Mouse (Mus musculus): ENCODE data around the gene Srpk2. TPM values are rescaled to one million over a fixed set of nuclear protein-coding genes. Genes with fewer than 3 reads are reported as not detected.

Gene Srpk2
- polyA plus RNA-seq, 1 experiment from 2014 or later, result 46.4 TPM

- 63% methylated on average over 6 of the region's 6 CpGs for WGBS (ENCODE audit: insufficient replicate concordance)
- Histone ChIP-seq H3K36me3 (ENCODE audit: control insufficient read depth, insufficient read depth, low read length) (no peaks in the 10 kb centered on the region), H3K9me3 (replicated peaks; ENCODE audit: control insufficient read depth, low read length) (no peaks in the 10 kb centered on the region), H3K9ac (ENCODE audit: low read depth, low read length) (no peak overlapping the region), H3K4me1 (ENCODE audit: control insufficient read depth, insufficient read depth, low read length) (0 out of 2 replicates have a peak, but pooled peaks cover 3% of the 10 kb centered on the region), H3K27me3 (ENCODE audit: control insufficient read depth, insufficient read depth, low read length) (no peaks in the 10 kb centered on the region), H3K4me2 (no peak overlapping the region), H3K4me3 (ENCODE audit: low read depth, low read length) (no peak overlapping the region), H3K27ac (ENCODE audit: low read depth, low read length) (no peak overlapping the region)
- no peak for ATAC-seq (replicated peaks; ENCODE audit: insufficient number of reproducible peaks, low FRiP score, low TSS enrichment)
Measured at GRCm38 (mm10) chr5:23576336-23577094, 107.9 kb downstream of the Srpk2 start.

DNA sequence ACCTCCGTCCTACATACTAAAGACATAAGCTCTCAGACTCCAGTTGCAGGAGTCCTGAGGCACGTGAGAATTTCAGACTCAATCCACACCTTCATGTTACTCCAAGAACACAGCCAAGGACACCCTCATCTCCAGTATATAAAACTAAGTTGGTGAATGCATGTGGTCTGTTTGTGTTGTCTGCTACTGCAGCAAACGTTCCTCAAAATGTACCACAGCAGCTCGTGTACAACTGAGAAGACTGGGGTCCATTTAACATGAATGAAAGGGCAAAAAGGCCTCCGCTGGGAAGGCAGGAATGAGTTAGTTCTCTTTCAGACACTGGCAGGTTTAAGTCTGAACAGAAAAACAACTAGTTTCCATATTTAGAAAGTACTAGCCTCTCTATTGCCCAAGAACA, 110.5 kb downstream of the Srpk2 start:
- no peak for ATAC-seq (replicated peaks; ENCODE audit: insufficient number of reproducible peaks, low FRiP score, low TSS enrichment)
- Histone ChIP-seq H3K9me3 (replicated peaks; ENCODE audit: control insufficient read depth, low read length) (no peaks in the 10 kb centered on the region), H3K27ac (ENCODE audit: low read depth, low read length) (no peak overlapping the region), H3K27me3 (ENCODE audit: control insufficient read depth, insufficient read depth, low read length) (no peaks in the 10 kb centered on the region), H3K36me3 (ENCODE audit: control insufficient read depth, insufficient read depth, low read length) (no peaks in the 10 kb centered on the region), H3K4me2 (no peak overlapping the region), H3K4me1 (ENCODE audit: control insufficient read depth, insufficient read depth, low read length) (0 out of 2 replicates have a peak, but pooled peaks cover 3% of the 10 kb centered on the region), H3K4me3 (ENCODE audit: low read depth, low read length) (no peak overlapping the region), H3K9ac (ENCODE audit: low read depth, low read length) (no peak overlapping the region)
- WGBS (ENCODE audit: insufficient replicate concordance), result 89% methylated on average over 5 of the region's 5 CpGs

GRCm38 (mm10) chr5:23568188-23568587, 116.2 kb downstream of the Srpk2 start:
- ATAC-seq (replicated peaks; ENCODE audit: insufficient number of reproducible peaks, low FRiP score, low TSS enrichment), result no peak
- Histone ChIP-seq H3K36me3 (ENCODE audit: control insufficient read depth, insufficient read depth, low read length) (0 out of 2 replicates have a peak, but pooled peaks cover 3% of the 10 kb centered on the region), H3K9ac (ENCODE audit: low read depth, low read length) (no peak overlapping the region), H3K4me2 (no peak overlapping the region), H3K4me1 (ENCODE audit: control insufficient read depth, insufficient read depth, low read length) (no peaks in the 10 kb centered on the region), H3K27ac (ENCODE audit: low read depth, low read length) (no peak overlapping the region), H3K4me3 (ENCODE audit: low read depth, low read length) (no peak overlapping the region), H3K27me3 (ENCODE audit: control insufficient read depth, insufficient read depth, low read length) (no peaks in the 10 kb centered on the region), H3K9me3 (replicated peaks; ENCODE audit: control insufficient read depth, low read length) (no peaks in the 10 kb centered on the region)
- WGBS (ENCODE audit: insufficient replicate concordance), result 92% methylated on average over 5 of the region's 5 CpGs

DNA sequence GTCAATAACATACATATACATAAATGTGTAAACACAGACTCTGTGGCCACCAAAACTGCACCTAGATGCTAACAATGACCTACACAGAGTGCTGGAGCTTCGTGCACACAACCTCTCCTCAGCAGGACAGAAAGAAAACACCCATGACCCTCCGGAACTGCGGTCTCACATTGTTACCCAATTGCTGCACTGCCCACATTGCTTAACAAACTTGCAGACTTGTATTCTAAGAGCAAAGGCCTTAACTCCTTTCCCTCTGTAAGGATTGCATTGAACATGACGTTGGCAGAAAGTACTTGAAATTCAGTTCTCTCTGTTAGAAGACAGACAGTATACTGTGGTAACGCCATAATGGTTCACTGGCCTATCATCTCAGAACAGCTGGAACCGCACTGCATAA, 118.0 kb downstream of the Srpk2 start:
- no peak for ATAC-seq (replicated peaks; ENCODE audit: insufficient number of reproducible peaks, low FRiP score, low TSS enrichment)
- H3K4me3 ChIP-seq (ENCODE audit: low read depth, low read length), result no peak overlapping the region
- H3K4me1 ChIP-seq (ENCODE audit: control insufficient read depth, insufficient read depth, low read length), result no peaks in the 10 kb centered on the region
- H3K4me2 ChIP-seq, result no peak overlapping the region
- no peak overlapping the region; the same call in 1 of the 2 replicates for H3K27ac ChIP-seq (ENCODE audit: low read depth, low read length)
- no peaks in the 10 kb centered on the region for H3K27me3 ChIP-seq (ENCODE audit: control insufficient read depth, insufficient read depth, low read length)
- 0 out of 2 replicates have a peak, but pooled peaks cover 7% of the 10 kb centered on the region for H3K36me3 ChIP-seq (ENCODE audit: control insufficient read depth, insufficient read depth, low read length)
- WGBS (ENCODE audit: insufficient replicate concordance), result 91% methylated on average over 6 of the region's 6 CpGs
- H3K9me3 ChIP-seq (replicated peaks; ENCODE audit: control insufficient read depth, low read length), result no peaks in the 10 kb centered on the region
- H3K9ac ChIP-seq (ENCODE audit: low read depth, low read length), result no peak overlapping the region

GRCm38 (mm10) chr5:23562278-23563060, 121.9 kb downstream of the Srpk2 start:
- H3K4me3 ChIP-seq (ENCODE audit: low read depth, low read length), result no peak overlapping the region
- no peak overlapping the region for H3K27ac ChIP-seq (ENCODE audit: low read depth, low read length)
- H3K4me1 ChIP-seq (ENCODE audit: control insufficient read depth, insufficient read depth, low read length), result no peaks in the 10 kb centered on the region
- H3K27me3 ChIP-seq (ENCODE audit: control insufficient read depth, insufficient read depth, low read length), result no peaks in the 10 kb centered on the region
- H3K9ac ChIP-seq (ENCODE audit: low read depth, low read length), result no peak overlapping the region
- no peak overlapping the region for H3K4me2 ChIP-seq
- WGBS (ENCODE audit: insufficient replicate concordance), result 69% methylated on average over 4 of the region's 4 CpGs
- ATAC-seq (replicated peaks; ENCODE audit: insufficient number of reproducible peaks, low FRiP score, low TSS enrichment), result no peak
- H3K9me3 ChIP-seq (replicated peaks; ENCODE audit: control insufficient read depth, low read length), result no peaks in the 10 kb centered on the region
- 0 out of 2 replicates have a peak, but pooled peaks cover 4% of the 10 kb centered on the region for H3K36me3 ChIP-seq (ENCODE audit: control insufficient read depth, insufficient read depth, low read length)

- Histone ChIP-seq H3K27me3 (ENCODE audit: control insufficient read depth, insufficient read depth, low read length) (no peaks in the 10 kb centered on the region), H3K27ac (ENCODE audit: low read depth, low read length) (no peak overlapping the region), H3K36me3 (ENCODE audit: control insufficient read depth, insufficient read depth, low read length) (0 out of 2 replicates have a peak, but pooled peaks cover 4% of the 10 kb centered on the region), H3K4me2 (no peak overlapping the region), H3K4me1 (ENCODE audit: control insufficient read depth, insufficient read depth, low read length) (peaks cover 2% of the 10 kb centered on the region; the same call in 1 of the 2 replicates), H3K9me3 (replicated peaks; ENCODE audit: control insufficient read depth, low read length) (no peaks in the 10 kb centered on the region), H3K9ac (ENCODE audit: low read depth, low read length) (no peak overlapping the region), H3K4me3 (ENCODE audit: low read depth, low read length) (no peak overlapping the region)
- no peak for ATAC-seq (replicated peaks; ENCODE audit: insufficient number of reproducible peaks, low FRiP score, low TSS enrichment)
- 86% methylated on average over 2 of the region's 2 CpGs for WGBS (ENCODE audit: insufficient replicate concordance)
Measured at GRCm38 (mm10) chr5:23561227-23561626, 123.2 kb downstream of the Srpk2 start.

DNA sequence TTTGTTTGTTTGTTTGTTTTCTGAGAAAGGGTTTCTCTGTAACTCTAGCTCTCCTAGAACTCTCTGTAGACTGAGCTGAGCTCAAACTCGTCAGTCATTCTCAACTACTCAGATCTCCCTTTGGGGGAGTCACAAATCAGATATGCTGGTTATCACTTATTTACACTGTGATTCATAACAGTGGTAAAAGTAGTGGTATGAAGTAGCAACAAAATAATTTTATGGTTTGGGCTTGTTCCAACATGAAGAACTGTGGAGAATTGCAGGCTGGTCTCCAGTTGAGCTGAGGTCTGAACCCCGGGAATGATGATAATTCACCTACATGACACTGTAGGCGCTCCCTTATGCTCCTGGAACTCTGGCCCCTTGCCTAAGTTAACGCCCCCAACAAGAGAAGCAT, 124.2 kb downstream of the Srpk2 start:
- Histone ChIP-seq H3K27ac (ENCODE audit: low read depth, low read length) (no peak overlapping the region), H3K9me3 (replicated peaks; ENCODE audit: control insufficient read depth, low read length) (no peaks in the 10 kb centered on the region), H3K4me2 (no peak overlapping the region), H3K4me3 (ENCODE audit: low read depth, low read length) (no peak overlapping the region), H3K9ac (ENCODE audit: low read depth, low read length) (no peak overlapping the region), H3K27me3 (ENCODE audit: control insufficient read depth, insufficient read depth, low read length) (no peaks in the 10 kb centered on the region), H3K4me1 (ENCODE audit: control insufficient read depth, insufficient read depth, low read length) (peaks cover 6% of the 10 kb centered on the region; the same call in 1 of the 2 replicates), H3K36me3 (ENCODE audit: control insufficient read depth, insufficient read depth, low read length) (0 out of 2 replicates have a peak, but pooled peaks cover 4% of the 10 kb centered on the region)
- 79% methylated on average over 4 of the region's 4 CpGs for WGBS (ENCODE audit: insufficient replicate concordance)
- ATAC-seq (replicated peaks; ENCODE audit: insufficient number of reproducible peaks, low FRiP score, low TSS enrichment), result no peak

DNA sequence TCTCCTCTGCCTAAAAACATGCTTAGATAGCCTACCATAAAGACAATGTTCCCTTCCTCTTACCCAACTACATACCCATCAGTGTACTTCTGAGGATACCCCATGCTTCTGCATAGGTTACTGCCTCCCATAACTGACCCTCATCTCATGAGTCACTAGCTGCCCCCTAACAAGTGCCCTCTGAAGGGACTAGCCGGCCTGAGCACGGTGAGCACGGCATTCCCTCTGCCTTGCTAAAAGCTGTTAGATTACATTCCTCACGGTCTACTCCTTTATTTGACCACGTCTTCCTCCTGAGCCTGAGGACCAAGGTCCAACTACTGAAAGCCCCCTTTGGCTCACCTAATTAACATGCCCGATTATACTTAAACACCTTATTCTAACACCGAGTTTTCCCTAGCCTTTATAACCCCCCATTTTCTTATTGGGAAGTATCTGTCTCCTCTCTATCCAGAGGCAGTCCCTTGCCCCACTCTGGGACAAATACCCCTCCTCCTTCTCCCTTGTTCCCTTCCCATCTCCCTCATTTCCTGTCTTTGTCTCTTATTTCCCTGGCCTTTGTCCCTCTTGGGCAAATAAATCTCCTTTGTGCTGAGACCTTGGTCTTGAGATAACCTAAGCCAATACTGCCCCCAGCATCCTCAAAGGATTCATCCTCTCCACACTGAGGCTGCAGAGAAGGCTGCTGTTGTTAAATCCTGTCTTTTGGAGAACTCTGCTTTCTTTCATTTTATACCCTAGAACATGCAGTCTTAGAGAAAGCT, 128.2 kb downstream of the Srpk2 start:
- no peaks in the 10 kb centered on the region for H3K27me3 ChIP-seq (ENCODE audit: control insufficient read depth, insufficient read depth, low read length)
- ATAC-seq (replicated peaks; ENCODE audit: insufficient number of reproducible peaks, low FRiP score, low TSS enrichment), result no peak
- no peaks in the 10 kb centered on the region for H3K9me3 ChIP-seq (replicated peaks; ENCODE audit: control insufficient read depth, low read length)
- peaks cover 14% of the 10 kb centered on the region for H3K4me1 ChIP-seq (ENCODE audit: control insufficient read depth, insufficient read depth, low read length)
- H3K36me3 ChIP-seq (ENCODE audit: control insufficient read depth, insufficient read depth, low read length), result no peaks in the 10 kb centered on the region
- no peak overlapping the region for H3K4me3 ChIP-seq (ENCODE audit: low read depth, low read length)
- no peak overlapping the region for H3K27ac ChIP-seq (ENCODE audit: low read depth, low read length)
- H3K4me2 ChIP-seq, result no peak overlapping the region
- no peak overlapping the region for H3K9ac ChIP-seq (ENCODE audit: low read depth, low read length)
- 50% methylated on average over 7 of the region's 7 CpGs for WGBS (ENCODE audit: insufficient replicate concordance)
